Mouse (Mus musculus) hindbrain, embryonic 11.5 days (tissue): ENCODE measurements at regions not wholly inside any gene's neighbourhood (a gene's known extent, or its start where the extent isn't known, plus 50 kb on each side); places are given as distances from the start of the nearest gene placed in this dataset.
"Not testable (repeated sequence)": the region's sequence is repeated elsewhere in the genome, so short reads cannot be mapped to it uniquely, and the experiment has no call there.

Experiments used
- ATAC-seq: fragments of 200-750 bp; cut with Nextera tagmentation; 2 replicates; pipeline ENCODE4 v1.8.0; 2017; ENCODE audit warnings: mild to moderate bottlenecking, moderate TSS enrichment, moderate library complexity; ENCODE audit not compliant: low FRiP score
- DNase-seq: peaks from one replicate; pipeline ENCODE4 v3.0.0-alpha.2; 2015; ENCODE audit warnings: low spot score
- H3K27ac ChIP-seq: fragments of 300-500 bp; sonication (generic); 2 replicates; pipeline ENCODE4 v1.5.1; 2014; ENCODE audit warnings: mild to moderate bottlenecking, low read depth, low read length
- H3K27me3 ChIP-seq: fragments of 300-500 bp; sonication (generic); 2 replicates; pipeline ENCODE4 v1.6.1; 2014; ENCODE audit warnings: mild to moderate bottlenecking, low read length, moderate library complexity, mixed read lengths; ENCODE audit not compliant: control insufficient read depth, insufficient read depth
- H3K36me3 ChIP-seq: fragments of 300-500 bp; sonication (generic); 2 replicates; pipeline ENCODE4 v1.6.1; 2014; ENCODE audit warnings: mild to moderate bottlenecking, low read length, moderate library complexity, mixed read lengths; ENCODE audit not compliant: control insufficient read depth, insufficient read depth
- H3K4me1 ChIP-seq: fragments of 300-500 bp; sonication (generic); replicated peaks from 2 replicates; pipeline ENCODE4 v1.6.1; 2014; ENCODE audit warnings: low read length, mixed read lengths; ENCODE audit not compliant: control insufficient read depth, insufficient read depth
- H3K4me2 ChIP-seq: fragments of 300-500 bp; sonication (generic); replicated peaks from 2 replicates; pipeline ENCODE4 v1.6.1; 2014; ENCODE audit warnings: mild to moderate bottlenecking, low read depth, low read length
- H3K4me3 ChIP-seq: fragments of 300-500 bp; sonication (generic); 2 replicates; pipeline ENCODE4 v1.5.1; 2014; ENCODE audit warnings: low read depth, low read length
- H3K9ac ChIP-seq: fragments of 300-500 bp; sonication (generic); 2 replicates; pipeline ENCODE4 v1.6.1; 2014; ENCODE audit warnings: low read depth, low read length
- H3K9me3 ChIP-seq: fragments of 300-500 bp; sonication (generic); 2 replicates; pipeline ENCODE4 v1.6.1; 2016; ENCODE audit warnings: low read length; ENCODE audit not compliant: control insufficient read depth
- WGBS: fragments of 180-500 bp; shearing (Covaris S2); extraction: QIAGEN DNeasy Blood & Tissue Kit; methylation state at CpG from one replicate; pipeline ENCODE4 v1.1.7; 2014; 5-methylcytosine and 5-hydroxymethylcytosine counted together

- H3K4me1 ChIP-seq, H3K4me2 ChIP-seq, H3K9ac ChIP-seq, H3K27me3 ChIP-seq, ATAC-seq, H3K36me3 ChIP-seq, H3K4me3 ChIP-seq, DNase-seq, H3K27ac ChIP-seq, H3K9me3 ChIP-seq: not testable (repeated sequence)
- WGBS: 74% methylated on average over 2 of the region's 2 CpGs
Observed at GRCm38 (mm10) chr16:12730167-12730730, 379.2 kb upstream of the Ercc4 start.

- no peaks in the 10 kb centered on the region for H3K36me3 ChIP-seq
- 89% methylated on average over 2 of the region's 2 CpGs for WGBS
- no peak for ATAC-seq
Observed at GRCm38 (mm10) chr16:12731588-12731987, 377.9 kb upstream of the Ercc4 start.

GRCm38 (mm10) chr16:12742472-12742871 lies 367.0 kb upstream of the Ercc4 start:
- Histone ChIP-seq H3K9me3 (no peaks in the 10 kb centered on the region), H3K4me1 (no peaks in the 10 kb centered on the region), H3K36me3 (no peaks in the 10 kb centered on the region), H3K9ac (no peak overlapping the region), H3K4me3 (no peak overlapping the region), H3K4me2 (no peak overlapping the region), H3K27ac (no peak overlapping the region), H3K27me3 (no peaks in the 10 kb centered on the region)
- ATAC-seq (no peak), DNase-seq (no peak)

More at GRCm38 (mm10) chr16:12731588-12731987, 377.9 kb upstream of the Ercc4 start:
- DNase-seq: no peak
- Histone ChIP-seq H3K27me3 (no peaks in the 10 kb centered on the region), H3K9ac (no peak overlapping the region), H3K4me1 (no peaks in the 10 kb centered on the region), H3K27ac (no peak overlapping the region), H3K4me3 (no peak overlapping the region), H3K4me2 (no peak overlapping the region), H3K9me3 (no peaks in the 10 kb centered on the region)

GRCm38 (mm10) chr16:12753181-12753580 lies 356.3 kb upstream of the Ercc4 start:
- Histone ChIP-seq H3K4me1 (no peaks in the 10 kb centered on the region), H3K4me3 (no peak overlapping the region), H3K9ac (no peak overlapping the region), H3K36me3 (no peaks in the 10 kb centered on the region), H3K27ac (no peak overlapping the region), H3K4me2 (no peak overlapping the region), H3K9me3 (no peaks in the 10 kb centered on the region), H3K27me3 (no peaks in the 10 kb centered on the region)
- ATAC-seq: no peak
- 93% methylated on average over 3 of the region's 3 CpGs for WGBS
- no peak for DNase-seq

GRCm38 (mm10) chr16:12754361-12754760 lies 355.1 kb upstream of the Ercc4 start:
- H3K4me1 ChIP-seq: no peaks in the 10 kb centered on the region
- no peak overlapping the region for H3K4me3 ChIP-seq
- no peak overlapping the region for H3K4me2 ChIP-seq
- ATAC-seq (no peak), DNase-seq (no peak)
- no peaks in the 10 kb centered on the region for H3K36me3 ChIP-seq
- H3K27ac ChIP-seq: no peak overlapping the region
- H3K27me3 ChIP-seq: no peaks in the 10 kb centered on the region
- H3K9ac ChIP-seq: no peak overlapping the region
- no peaks in the 10 kb centered on the region for H3K9me3 ChIP-seq

GRCm38 (mm10) chr16:12758594-12758993 lies 350.9 kb upstream of the Ercc4 start:
- no peaks in the 10 kb centered on the region for H3K36me3 ChIP-seq
- H3K27me3 ChIP-seq: no peaks in the 10 kb centered on the region
- no peaks in the 10 kb centered on the region for H3K4me1 ChIP-seq
- H3K4me3 ChIP-seq: no peak overlapping the region
- no peaks in the 10 kb centered on the region for H3K9me3 ChIP-seq
- H3K4me2 ChIP-seq: no peak overlapping the region
- H3K27ac ChIP-seq: no peak overlapping the region
- WGBS: 90% methylated on average over 4 of the region's 4 CpGs
- no peak overlapping the region for H3K9ac ChIP-seq
- ATAC-seq (no peak), DNase-seq (peak; percentile 3)

GRCm38 (mm10) chr16:12764166-12764565 lies 345.3 kb upstream of the Ercc4 start:
- no peak overlapping the region for H3K9ac ChIP-seq
- ATAC-seq: no peak
- 100% methylated on average over 1 of the region's 1 CpGs for WGBS

GRCm38 (mm10) chr16:12764608-12765007 lies 344.9 kb upstream of the Ercc4 start:
- Histone ChIP-seq H3K9me3 (no peaks in the 10 kb centered on the region), H3K27me3 (no peaks in the 10 kb centered on the region), H3K36me3 (no peaks in the 10 kb centered on the region), H3K27ac (no peak overlapping the region), H3K4me1 (no peaks in the 10 kb centered on the region), H3K4me3 (no peak overlapping the region), H3K4me2 (no peak overlapping the region), H3K9ac (no peak overlapping the region)
- no peak for ATAC-seq
- 88% methylated on average over 1 of the region's 1 CpGs for WGBS
- DNase-seq: no peak

More at GRCm38 (mm10) chr16:12764166-12764565, 345.3 kb upstream of the Ercc4 start:
- H3K36me3 ChIP-seq: no peaks in the 10 kb centered on the region
- no peak overlapping the region for H3K4me3 ChIP-seq
- no peaks in the 10 kb centered on the region for H3K27me3 ChIP-seq
- H3K9me3 ChIP-seq: no peaks in the 10 kb centered on the region
- H3K4me1 ChIP-seq: no peaks in the 10 kb centered on the region
- no peak overlapping the region for H3K27ac ChIP-seq
- DNase-seq: no peak
- no peak overlapping the region for H3K4me2 ChIP-seq

GRCm38 (mm10) chr16:12766846-12767245 lies 342.6 kb upstream of the Ercc4 start:
- WGBS: 94% methylated on average over 7 of the region's 7 CpGs

More at GRCm38 (mm10) chr16:12766846-12767245, 342.6 kb upstream of the Ercc4 start:
- H3K27me3 ChIP-seq: no peaks in the 10 kb centered on the region
- DNase-seq (no peak), ATAC-seq (no peak)
- H3K4me2 ChIP-seq: no peak overlapping the region
- no peak overlapping the region for H3K9ac ChIP-seq
- H3K9me3 ChIP-seq: no peaks in the 10 kb centered on the region
- no peak overlapping the region for H3K4me3 ChIP-seq
- no peak overlapping the region for H3K27ac ChIP-seq
- no peaks in the 10 kb centered on the region for H3K4me1 ChIP-seq
- no peaks in the 10 kb centered on the region for H3K36me3 ChIP-seq
